Mouse (Mus musculus) heart, embryonic 16.5 days (tissue): ENCODE measurements around the gene Abcc2. TPM values are rescaled to one million over a fixed set of nuclear protein-coding genes. Genes with fewer than 3 reads are reported as not detected.

Experiments used
- ATAC-seq: fragments of 200-750 bp; cut with Nextera tagmentation; replicated peaks from 2 replicates; pipeline ENCODE4 v1.8.0; 2017; ENCODE audit warnings: moderate number of reproducible peaks; ENCODE audit not compliant: insufficient read depth, low FRiP score; ENCODE audit errors: extremely low read depth
- H3K27ac ChIP-seq: fragments of 300-500 bp; sonication (generic); 2 replicates; pipeline ENCODE4 v1.5.1; 2014; ENCODE audit warnings: mild to moderate bottlenecking, low read length, control low read depth, moderate library complexity
- H3K27me3 ChIP-seq: fragments of 300-500 bp; sonication (generic); 2 replicates; pipeline ENCODE4 v1.6.1; 2014; ENCODE audit warnings: low read length, mixed read lengths; ENCODE audit not compliant: control insufficient read depth, insufficient read depth
- H3K36me3 ChIP-seq: fragments of 300-500 bp; sonication (generic); 2 replicates; pipeline ENCODE4 v1.6.1; 2014; ENCODE audit not compliant: control insufficient read depth, insufficient read depth
- H3K4me1 ChIP-seq: fragments of 300-500 bp; sonication (generic); 2 replicates; pipeline ENCODE4 v1.6.1; 2014; ENCODE audit warnings: low read length, mixed read lengths; ENCODE audit not compliant: control insufficient read depth, insufficient read depth
- H3K4me2 ChIP-seq: fragments of 300-500 bp; sonication (generic); 2 replicates; pipeline ENCODE4 v1.6.1; 2014; ENCODE audit warnings: low read depth, mild to moderate bottlenecking, control low read depth, low read length
- H3K4me3 ChIP-seq: fragments of 300-500 bp; sonication (generic); 2 replicates; pipeline ENCODE4 v1.5.1; 2014; ENCODE audit warnings: mild to moderate bottlenecking, control low read depth, low read length
- H3K9ac ChIP-seq: fragments of 300-500 bp; sonication (generic); 2 replicates; pipeline ENCODE4 v1.6.1; 2014; ENCODE audit warnings: low read length, control low read depth
- H3K9me3 ChIP-seq: fragments of 300-500 bp; sonication (generic); replicated peaks from 2 replicates; pipeline ENCODE4 v1.6.1; 2016; ENCODE audit warnings: low read length; ENCODE audit not compliant: control insufficient read depth
- WGBS: fragments of 180-500 bp; shearing (Covaris S2); extraction: QIAGEN DNeasy Blood & Tissue Kit; methylation state at CpG from one replicate; pipeline ENCODE4 v1.1.7; 2014; 5-methylcytosine and 5-hydroxymethylcytosine counted together
- polyA plus RNA-seq: library from polyadenylated mRNA; unstranded; fragments of >200 nt; fragmentation: Nextera tagmentation; extraction: Ambion mirVana; gene quantifications from 2 replicates; pipeline ENCODE4 v1.2.1, GENCODE M21; 2015

The Abcc2 gene
- polyA plus RNA-seq, 1 experiment from 2014 or later: 0.11 TPM

GRCm38 (mm10) chr19:43881615-43882014, 99.6 kb downstream of the Abcc2 start:
- 87% methylated on average over 7 of the region's 7 CpGs for WGBS
- Histone ChIP-seq H3K4me3 (no peak overlapping the region), H3K4me2 (no peak overlapping the region), H3K27me3 (no peaks in the 10 kb centered on the region), H3K27ac (no peak overlapping the region), H3K9me3 (peaks cover 4% of the 10 kb centered on the region; the same call in 1 of the 2 replicates), H3K4me1 (peaks cover 22% of the 10 kb centered on the region), H3K9ac (no peak overlapping the region), H3K36me3 (no peaks in the 10 kb centered on the region)
- ATAC-seq: no peak

DNA sequence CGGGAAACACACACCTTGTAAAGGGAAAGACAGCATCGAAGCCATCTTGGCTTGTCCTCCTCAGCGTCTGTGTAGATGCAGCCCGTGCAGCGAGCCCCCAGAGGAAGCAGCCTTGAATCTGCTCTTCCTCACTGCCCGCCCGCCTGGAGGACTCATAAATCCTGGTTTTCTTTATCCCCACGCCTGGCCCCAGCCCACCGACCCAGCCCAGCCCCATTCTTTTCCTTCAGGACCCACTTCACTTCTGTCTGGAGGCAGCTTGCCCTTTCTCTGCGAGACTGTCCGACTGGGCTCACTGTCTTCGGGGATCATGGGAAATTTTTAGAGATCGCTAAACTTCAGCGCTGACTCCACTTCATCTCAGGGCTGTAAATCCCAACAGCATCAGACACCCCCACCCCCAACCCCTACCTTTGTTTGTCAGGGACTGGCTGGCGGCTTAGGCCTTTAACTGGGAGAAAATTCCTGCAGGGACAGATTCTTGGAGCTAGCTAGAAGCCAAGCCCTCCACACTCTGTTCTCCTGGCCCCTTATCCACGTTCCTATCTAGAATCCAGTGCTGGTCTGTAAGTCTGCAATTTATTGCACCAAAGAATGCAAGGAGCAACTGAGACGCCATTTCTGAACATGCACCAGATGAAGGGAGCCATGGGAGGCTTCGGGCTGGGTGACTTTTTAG, 101.0 kb downstream of the Abcc2 start:
- H3K9ac ChIP-seq: peak overlapping the region; percentile 46; the same call in 1 of the 2 replicates
- peaks cover 4% of the 10 kb centered on the region; the same call in 1 of the 2 replicates for H3K9me3 ChIP-seq
- no peak overlapping the region for H3K4me3 ChIP-seq
- H3K27ac ChIP-seq: no peak overlapping the region
- H3K36me3 ChIP-seq: no peaks in the 10 kb centered on the region
- 39% methylated on average over 18 of the region's 18 CpGs for WGBS
- H3K4me2 ChIP-seq: peak overlapping the region; percentile 31
- peaks cover 22% of the 10 kb centered on the region for H3K4me1 ChIP-seq
- no peak for ATAC-seq
- no peaks in the 10 kb centered on the region for H3K27me3 ChIP-seq

DNA sequence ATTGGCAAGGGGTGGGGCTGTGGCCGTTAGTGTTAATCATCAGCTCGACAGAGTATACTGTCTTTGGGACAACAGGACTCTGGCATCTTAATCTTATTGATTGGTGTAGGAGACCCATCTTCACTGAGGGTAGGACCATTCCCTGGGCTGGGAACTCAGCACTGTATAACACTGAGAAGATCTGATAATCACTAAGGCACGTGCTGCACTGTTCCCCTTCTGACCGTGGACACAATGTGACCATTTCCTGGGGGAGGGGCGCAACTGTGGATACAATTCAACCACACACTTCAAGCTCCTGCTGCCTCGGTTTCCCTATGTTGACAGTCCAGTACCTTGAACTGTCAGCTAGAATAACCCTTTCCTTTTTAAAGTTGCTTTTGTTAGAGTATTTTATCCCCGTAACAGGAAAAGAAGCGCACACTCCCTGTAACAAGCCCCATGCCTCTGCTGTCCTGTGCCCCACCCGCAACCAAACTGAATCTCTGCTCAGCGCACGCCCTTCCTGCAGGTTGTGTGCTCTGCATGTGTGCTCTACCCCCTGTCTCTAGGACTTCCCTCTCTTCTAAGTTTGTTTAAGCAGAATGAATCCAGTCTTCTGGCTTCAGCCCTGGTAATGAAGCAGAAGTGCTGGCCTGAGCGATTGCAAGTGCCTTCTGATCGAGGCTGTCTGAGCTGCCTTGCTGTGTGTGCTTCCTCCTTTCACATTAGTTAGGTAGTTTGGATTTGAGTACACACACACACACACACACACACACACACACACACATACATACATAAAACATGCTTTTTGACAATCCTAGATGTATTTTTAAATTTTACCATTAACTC, 102.9 kb downstream of the Abcc2 start:
- no peak; the same call in 1 of the 2 replicates for ATAC-seq

DNA sequence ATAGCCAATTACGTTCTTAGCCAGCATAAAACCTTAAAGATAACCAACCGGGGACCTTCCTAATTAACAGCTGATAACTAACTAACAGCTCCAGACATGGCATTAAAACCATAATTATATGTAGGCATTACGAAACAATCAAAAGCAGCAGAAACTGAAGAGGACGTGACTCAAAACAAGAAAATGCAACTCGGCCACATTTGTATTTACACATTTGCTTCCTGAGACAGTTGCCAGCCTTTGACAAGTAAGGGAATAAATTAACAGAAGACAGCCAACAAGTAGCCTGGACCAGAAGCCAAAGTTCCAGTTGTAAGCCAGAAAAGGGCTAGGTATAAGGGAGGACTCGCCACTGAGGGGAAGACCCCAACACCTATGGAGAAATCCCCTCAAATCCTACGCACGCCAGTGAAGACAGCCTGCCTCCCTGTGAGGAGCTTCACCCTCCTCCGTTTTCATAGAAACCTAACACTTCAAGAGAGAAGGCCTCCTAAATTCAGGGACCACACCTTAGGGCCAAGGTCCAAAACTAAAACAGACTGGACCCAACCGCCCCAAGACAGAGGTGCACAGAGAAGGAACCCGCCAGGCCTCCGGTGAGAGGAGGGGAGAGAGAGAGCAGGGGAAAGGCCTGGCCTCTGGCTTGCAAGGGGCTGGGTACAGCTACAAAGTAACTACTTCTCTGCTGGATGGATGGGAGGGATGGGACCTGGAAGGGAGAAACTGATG, 104.5 kb downstream of the Abcc2 start:
- H3K9me3 ChIP-seq: peaks cover 3% of the 10 kb centered on the region; the same call in 1 of the 2 replicates
- H3K4me3 ChIP-seq: no peak overlapping the region
- no peak overlapping the region for H3K27ac ChIP-seq
- H3K9ac ChIP-seq: no peak overlapping the region
- H3K4me2 ChIP-seq: no peak overlapping the region
- 77% methylated on average over 12 of the region's 12 CpGs for WGBS
- H3K36me3 ChIP-seq: no peaks in the 10 kb centered on the region
- peaks cover 8% of the 10 kb centered on the region for H3K4me1 ChIP-seq
- ATAC-seq: no peak
- H3K27me3 ChIP-seq: no peaks in the 10 kb centered on the region

More for the DNA sequence above, 102.9 kb downstream of the Abcc2 start:
- H3K36me3 ChIP-seq: no peaks in the 10 kb centered on the region
- WGBS: 63% methylated on average over 13 of the region's 13 CpGs
- H3K4me1 ChIP-seq: peaks cover 15% of the 10 kb centered on the region
- H3K27ac ChIP-seq: no peak overlapping the region
- no peak overlapping the region for H3K4me3 ChIP-seq
- H3K27me3 ChIP-seq: no peaks in the 10 kb centered on the region
- H3K4me2 ChIP-seq: no peak overlapping the region
- H3K9ac ChIP-seq: no peak overlapping the region
- H3K9me3 ChIP-seq: peaks cover 4% of the 10 kb centered on the region; the same call in 1 of the 2 replicates

- ATAC-seq: no peak
- Histone ChIP-seq H3K9me3 (no peaks in the 10 kb centered on the region), H3K4me3 (no peak overlapping the region), H3K27me3 (no peaks in the 10 kb centered on the region), H3K4me1 (peaks cover 8% of the 10 kb centered on the region), H3K27ac (no peak overlapping the region), H3K4me2 (no peak overlapping the region), H3K9ac (no peak overlapping the region), H3K36me3 (no peaks in the 10 kb centered on the region)
- 86% methylated on average over 5 of the region's 5 CpGs for WGBS
Observed at GRCm38 (mm10) chr19:43887242-43887641, 105.2 kb downstream of the Abcc2 start.

DNA sequence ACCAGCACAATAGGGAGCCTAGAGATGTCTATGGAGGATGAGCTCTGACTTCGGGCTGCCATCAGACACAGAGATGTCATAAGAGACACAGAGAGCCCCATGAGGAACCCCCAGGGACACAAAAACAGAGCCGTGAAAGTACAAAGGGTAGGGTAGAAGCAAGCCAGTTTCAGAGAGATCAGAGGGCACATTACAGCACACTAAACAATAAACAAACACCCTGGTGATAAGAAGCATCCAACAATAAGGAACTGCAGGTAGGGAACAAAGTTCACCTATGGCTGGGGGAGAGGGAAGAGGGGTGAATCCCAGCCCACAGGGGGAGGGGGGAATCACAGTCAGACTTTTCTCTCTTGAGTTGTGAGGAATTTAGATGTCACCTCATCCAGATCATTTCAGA, 105.7 kb downstream of the Abcc2 start:
- H3K27ac ChIP-seq: no peak overlapping the region
- H3K4me1 ChIP-seq: peaks cover 8% of the 10 kb centered on the region
- no peaks in the 10 kb centered on the region for H3K9me3 ChIP-seq
- ATAC-seq: no peak
- 82% methylated on average over 2 of the region's 2 CpGs for WGBS
- H3K27me3 ChIP-seq: no peaks in the 10 kb centered on the region
- H3K36me3 ChIP-seq: no peaks in the 10 kb centered on the region
- H3K4me2 ChIP-seq: no peak overlapping the region
- H3K4me3 ChIP-seq: no peak overlapping the region
- no peak overlapping the region for H3K9ac ChIP-seq

Other genes starting within 250 kb of the Abcc2 start
- gene Nkx2-3, start 169.9 kb upstream of the Abcc2 start, polyA plus RNA-seq: not detected in 2 replicates
- 9.5 and 10.9 TPM in 2 replicates for gene Slc25a28, start 107.3 kb upstream of the Abcc2 start, polyA plus RNA-seq
- gene Entpd7, start 92.5 kb upstream of the Abcc2 start, polyA plus RNA-seq: 5.1 TPM in 2 replicates
- gene Cutc, start 29.2 kb upstream of the Abcc2 start, polyA plus RNA-seq: 10.6 and 11.4 TPM in 2 replicates
- gene Cox15, start 29.2 kb upstream of the Abcc2 start, polyA plus RNA-seq: 12.9 and 13.8 TPM in 2 replicates
- gene Dnmbp, start 158.0 kb downstream of the Abcc2 start, polyA plus RNA-seq: 8.5 and 9.8 TPM in 2 replicates
- 0.45 and 0.57 TPM in 2 replicates for gene Cpn1, start 204.4 kb downstream of the Abcc2 start, polyA plus RNA-seq
- gene Cyp2c23, start 247.0 kb downstream of the Abcc2 start, polyA plus RNA-seq: not detected in 2 replicates